Mouse (Mus musculus) stomach, postnatal 0 days (tissue): ENCODE results near the gene Snd1. TPM values are rescaled to one million over a fixed set of nuclear protein-coding genes. Genes with fewer than 3 reads are reported as not detected.

Experiments
- ATAC-seq: fragments of 200-750 bp; cut with Nextera tagmentation; 2 replicates; pipeline ENCODE4 v1.8.0; 2017; ENCODE audit not compliant: low FRiP score, low TSS enrichment
- DNase-seq: peaks from one replicate; pipeline ENCODE4 v3.0.0-alpha.2; 2016; ENCODE audit warnings: low spot score
- H3K27ac ChIP-seq: fragments of 300-500 bp; sonication (generic); replicated peaks from 2 replicates; pipeline ENCODE4 v1.5.1; 2014; ENCODE audit warnings: mild to moderate bottlenecking, control low read depth
- H3K27me3 ChIP-seq: fragments of 300-500 bp; sonication (generic); 2 replicates; pipeline ENCODE4 v1.6.1; 2014; ENCODE audit warnings: low read length; ENCODE audit not compliant: control insufficient read depth, insufficient read depth
- H3K36me3 ChIP-seq: fragments of 300-500 bp; sonication (generic); 2 replicates; pipeline ENCODE4 v1.6.1; 2014; ENCODE audit warnings: low read length, mixed read lengths; ENCODE audit not compliant: control insufficient read depth, insufficient read depth
- H3K4me1 ChIP-seq: fragments of 300-500 bp; sonication (generic); replicated peaks from 2 replicates; pipeline ENCODE4 v1.6.1; 2014; ENCODE audit warnings: antibody characterized with exemption; ENCODE audit not compliant: control insufficient read depth, insufficient read depth
- H3K4me2 ChIP-seq: fragments of 300-500 bp; sonication (generic); replicated peaks from 2 replicates; pipeline ENCODE4 v1.6.1; 2014; ENCODE audit warnings: low read depth, mild to moderate bottlenecking, control low read depth, moderate library complexity
- H3K4me3 ChIP-seq: fragments of 300-500 bp; sonication (generic); 2 replicates; pipeline ENCODE4 v1.5.1; 2014; ENCODE audit warnings: low read depth, low read length, control low read depth
- H3K9ac ChIP-seq: fragments of 300-500 bp; sonication (generic); 2 replicates; pipeline ENCODE4 v1.6.1; 2014; ENCODE audit warnings: mild to moderate bottlenecking, low read length, control low read depth, mixed read lengths
- H3K9me3 ChIP-seq: fragments of 300-500 bp; sonication (generic); 2 replicates; pipeline ENCODE4 v1.6.1; 2016; ENCODE audit warnings: low read length; ENCODE audit not compliant: control insufficient read depth
- CTCF ChIP-seq: IDR thresholded peaks from 2 replicates; pipeline ENCODE4 v1.5.1; 2016; ENCODE audit warnings: antibody characterized with exemption, low read depth, mild to moderate bottlenecking, moderate library complexity
- EP300 ChIP-seq: optimal IDR thresholded peaks from 2 replicates; pipeline ENCODE3; 2016; ENCODE audit warnings: antibody characterized with exemption
- WGBS: fragments of 180-500 bp; shearing (Covaris S2); extraction: QIAGEN DNeasy Blood & Tissue Kit; methylation state at CpG from one replicate; pipeline ENCODE4 v1.1.7; 2014; 5-methylcytosine and 5-hydroxymethylcytosine counted together
- polyA plus RNA-seq: library from polyadenylated mRNA; unstranded; fragments of >200 nt; fragmentation: Nextera tagmentation; extraction: Ambion mirVana; gene quantifications from 2 replicates; pipeline ENCODE4 v1.2.1, GENCODE M21; 2015

The Snd1 gene
- polyA plus RNA-seq, 1 experiment from 2014 or later, result 81.3 TPM

- TF ChIP-seq CTCF, result no peak
- no peak for TF ChIP-seq EP300
- Histone ChIP-seq H3K4me3 (no peak overlapping the region), H3K9ac (no peak overlapping the region), H3K4me1 (peaks cover 5% of the 10 kb centered on the region; the same call in 1 of the 2 replicates), H3K36me3 (no peaks in the 10 kb centered on the region), H3K27ac (no peak overlapping the region), H3K9me3 (no peaks in the 10 kb centered on the region), H3K4me2 (no peak overlapping the region), H3K27me3 (no peaks in the 10 kb centered on the region)
- no peak for DNase-seq
- ATAC-seq, result no peak
- WGBS, result 74% methylated on average over 5 of the region's 5 CpGs
Measured at GRCm38 (mm10) chr6:28871725-28872420, 396.9 kb downstream of the Snd1 start.

GRCm38 (mm10) chr6:28872421-28872795, 397.5 kb downstream of the Snd1 start:
- H3K27ac ChIP-seq, result no peak overlapping the region
- H3K4me3 ChIP-seq, result no peak overlapping the region
- H3K4me2 ChIP-seq, result no peak overlapping the region
- H3K9me3 ChIP-seq, result no peaks in the 10 kb centered on the region
- ATAC-seq, result no peak
- no peaks in the 10 kb centered on the region for H3K27me3 ChIP-seq
- no peak overlapping the region for H3K9ac ChIP-seq
- WGBS, result 91% methylated on average over 3 of the region's 3 CpGs
- TF ChIP-seq CTCF (no peak), EP300 (no peak)
- DNase-seq, result no peak
- H3K4me1 ChIP-seq, result 0 out of 2 replicates have a peak, but pooled peaks cover 2% of the 10 kb centered on the region
- no peaks in the 10 kb centered on the region for H3K36me3 ChIP-seq

- no peak overlapping the region for H3K9ac ChIP-seq
- H3K27me3 ChIP-seq, result no peaks in the 10 kb centered on the region
- H3K27ac ChIP-seq, result no peak overlapping the region
- H3K4me2 ChIP-seq, result no peak overlapping the region
- no peak overlapping the region for H3K4me3 ChIP-seq
- H3K4me1 ChIP-seq, result 0 out of 2 replicates have a peak, but pooled peaks cover 2% of the 10 kb centered on the region
- DNase-seq, result no peak
- no peaks in the 10 kb centered on the region for H3K36me3 ChIP-seq
- TF ChIP-seq CTCF, result no peak
- no peak for TF ChIP-seq EP300
- H3K9me3 ChIP-seq, result no peaks in the 10 kb centered on the region
- 68% methylated on average over 11 of the region's 11 CpGs for WGBS
- ATAC-seq, result no peak
Measured at GRCm38 (mm10) chr6:28874053-28874452, 399.1 kb downstream of the Snd1 start.

- no peak overlapping the region for H3K9ac ChIP-seq
- no peaks in the 10 kb centered on the region for H3K4me1 ChIP-seq
- no peaks in the 10 kb centered on the region for H3K36me3 ChIP-seq
- no peak overlapping the region for H3K4me2 ChIP-seq
- no peak for DNase-seq
- no peaks in the 10 kb centered on the region for H3K9me3 ChIP-seq
- no peak overlapping the region for H3K4me3 ChIP-seq
- no peaks in the 10 kb centered on the region for H3K27me3 ChIP-seq
- no peak for TF ChIP-seq CTCF
- TF ChIP-seq EP300, result no peak
- no peak overlapping the region for H3K27ac ChIP-seq
- no peak for ATAC-seq
- WGBS, result 93% methylated on average over 5 of the region's 5 CpGs
Measured at GRCm38 (mm10) chr6:28874759-28875158, 399.8 kb downstream of the Snd1 start.

- TF ChIP-seq EP300, result no peak
- TF ChIP-seq CTCF, result no peak
- no peak overlapping the region for H3K4me2 ChIP-seq
- H3K9me3 ChIP-seq, result no peaks in the 10 kb centered on the region
- H3K4me3 ChIP-seq, result no peak overlapping the region
- ATAC-seq (no peak), DNase-seq (no peak)
- no peaks in the 10 kb centered on the region for H3K4me1 ChIP-seq
- WGBS, result 96% methylated on average over 1 of the region's 1 CpGs
- H3K36me3 ChIP-seq, result peaks cover 3% of the 10 kb centered on the region; the same call in 1 of the 2 replicates
- H3K27me3 ChIP-seq, result no peaks in the 10 kb centered on the region
- H3K9ac ChIP-seq, result no peak overlapping the region
- no peak overlapping the region for H3K27ac ChIP-seq
Measured at GRCm38 (mm10) chr6:28875333-28875732, 400.4 kb downstream of the Snd1 start.

GRCm38 (mm10) chr6:28876492-28876891, 401.6 kb downstream of the Snd1 start:
- no peak overlapping the region for H3K4me3 ChIP-seq

More at GRCm38 (mm10) chr6:28876492-28876891, 401.6 kb downstream of the Snd1 start:
- ATAC-seq (no peak), DNase-seq (peak; percentile 41)
- no peak overlapping the region for H3K9ac ChIP-seq
- no peak overlapping the region for H3K27ac ChIP-seq
- H3K4me1 ChIP-seq, result no peaks in the 10 kb centered on the region
- peaks cover 7% of the 10 kb centered on the region; the same call in 1 of the 2 replicates for H3K36me3 ChIP-seq
- H3K27me3 ChIP-seq, result no peaks in the 10 kb centered on the region
- no peak overlapping the region for H3K4me2 ChIP-seq
- TF ChIP-seq EP300 (no peak), CTCF (no peak)
- H3K9me3 ChIP-seq, result no peaks in the 10 kb centered on the region
- 56% methylated on average over 3 of the region's 3 CpGs for WGBS
